Mouse (Mus musculus) liver, embryonic 11.5 days (tissue): ENCODE data around the gene Lsp1. TPM values are rescaled to one million over a fixed set of nuclear protein-coding genes. Genes with fewer than 3 reads are reported as not detected.

ENCODE experiments used
- ATAC-seq: fragments of 200-750 bp; cut with Nextera tagmentation; replicated peaks from 2 replicates; pipeline ENCODE4 v1.8.0; 2017; ENCODE audit warnings: moderate number of reproducible peaks, mild to moderate bottlenecking, moderate TSS enrichment, moderate library complexity; ENCODE audit not compliant: low FRiP score
- DNase-seq: peaks from one replicate; pipeline ENCODE4 v3.0.0-alpha.2; 2017; ENCODE audit warnings: low spot score
- H3K27ac ChIP-seq: fragments of 300-500 bp; sonication (generic); 2 replicates; pipeline ENCODE4 v1.5.1; 2014; ENCODE audit warnings: mild to moderate bottlenecking, low read depth, low read length, control low read depth
- H3K27me3 ChIP-seq: fragments of 300-500 bp; sonication (generic); replicated peaks from 2 replicates; pipeline ENCODE4 v1.6.1; 2014; ENCODE audit warnings: low read length, mixed read lengths; ENCODE audit not compliant: control insufficient read depth, insufficient read depth
- H3K36me3 ChIP-seq: fragments of 300-500 bp; sonication (generic); 2 replicates; pipeline ENCODE4 v1.6.1; 2014; ENCODE audit warnings: mild to moderate bottlenecking, low read length, moderate library complexity, mixed read lengths; ENCODE audit not compliant: control insufficient read depth, insufficient read depth
- H3K4me1 ChIP-seq: fragments of 300-500 bp; sonication (generic); replicated peaks from 2 replicates; pipeline ENCODE4 v1.6.1; 2014; ENCODE audit warnings: low read length, mixed read lengths; ENCODE audit not compliant: control insufficient read depth, insufficient read depth
- H3K4me2 ChIP-seq: fragments of 300-500 bp; sonication (generic); 2 replicates; pipeline ENCODE4 v1.6.1; 2014; ENCODE audit warnings: mild to moderate bottlenecking, control low read depth, moderate library complexity
- H3K4me3 ChIP-seq: fragments of 300-500 bp; sonication (generic); 2 replicates; pipeline ENCODE4 v1.5.1; 2014; ENCODE audit warnings: low read depth, low read length, control low read depth
- H3K9ac ChIP-seq: fragments of 300-500 bp; sonication (generic); 2 replicates; pipeline ENCODE4 v1.6.1; 2014; ENCODE audit warnings: low read depth, low read length, control low read depth
- H3K9me3 ChIP-seq: fragments of 300-500 bp; sonication (generic); 2 replicates; pipeline ENCODE4 v1.6.1; 2016; ENCODE audit warnings: low read length, inconsistent platforms, mixed read lengths; ENCODE audit not compliant: control insufficient read depth
- WGBS: fragments of 180-500 bp; shearing (Covaris S2); extraction: QIAGEN DNeasy Blood & Tissue Kit; methylation state at CpG from one replicate; pipeline ENCODE4 v1.1.7; 2014; 5-methylcytosine and 5-hydroxymethylcytosine counted together
- polyA plus RNA-seq: library from polyadenylated mRNA; unstranded; fragments of >200 nt; fragmentation: Nextera tagmentation; extraction: Ambion mirVana; gene quantifications from 2 replicates; pipeline ENCODE4 v1.2.1, GENCODE M21; 2014

The Lsp1 gene
- 19.2 and 20.7 TPM in 2 replicates for polyA plus RNA-seq

DNA sequence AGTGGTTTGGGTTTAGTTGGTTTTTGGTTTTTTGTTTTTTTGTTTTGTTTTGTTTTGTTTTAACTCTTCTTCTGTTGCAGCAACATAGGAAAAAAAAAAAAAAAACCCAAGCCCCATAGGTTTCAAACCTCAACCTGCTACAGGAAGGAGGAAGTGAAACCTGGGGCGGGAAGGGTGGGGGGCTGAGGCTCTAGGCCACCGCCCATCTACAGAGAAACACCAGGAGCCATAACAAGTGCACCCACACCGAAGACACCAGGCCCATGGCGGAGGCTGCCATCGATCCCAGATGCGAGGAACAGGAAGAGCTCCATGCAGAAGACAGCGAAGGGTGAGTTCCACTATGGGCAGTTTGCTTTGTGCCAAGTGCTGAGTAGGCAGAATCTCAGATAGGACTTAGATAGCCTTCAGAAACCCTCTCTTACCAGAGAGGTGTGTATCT, at the start of gene Lsp1:
Gene Lsp1, plus strand, starts transcription at position 174 of the 442 bp plus-strand sequence.
- no peak within 1 kb of the TSS for H3K9ac ChIP-seq
- ATAC-seq = no peak
- H3K4me1 ChIP-seq = peaks cover 18% of the 10 kb centered on the region
- no peaks in the 10 kb centered on the region for H3K36me3 ChIP-seq
- no peaks in the 10 kb centered on the region for H3K27me3 ChIP-seq
- H3K4me2 ChIP-seq = no peak within 1 kb of the TSS
- no peak for DNase-seq
- WGBS = 79% methylated on average over 7 of the region's 7 CpGs
- no peaks in the 10 kb centered on the region for H3K9me3 ChIP-seq
- H3K4me3 ChIP-seq = 0 out of 2 replicates have a peak within 1 kb of the TSS, but pooled peaks have one; percentile 2
- no peak within 1 kb of the TSS; the same call in 1 of the 2 replicates for H3K27ac ChIP-seq

DNA sequence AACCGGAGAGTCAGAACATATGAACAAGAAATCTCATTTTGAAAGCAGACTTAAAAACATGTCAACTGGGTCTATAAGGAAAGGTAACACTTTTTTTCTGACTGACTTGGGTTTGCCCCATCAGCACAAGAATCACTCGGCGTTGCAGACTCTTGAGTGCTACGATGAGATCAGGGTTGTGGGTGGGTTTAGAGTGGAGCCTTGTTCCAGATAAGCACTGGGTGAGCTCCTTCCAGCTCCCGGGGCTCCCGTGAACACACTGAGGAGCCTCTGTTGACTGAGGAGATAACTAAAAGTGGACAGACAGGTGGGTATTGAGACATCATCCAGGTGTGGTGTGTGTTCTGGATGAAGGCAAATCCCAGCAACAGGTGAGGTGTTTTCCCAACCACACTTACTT, 47.3 kb upstream of the Lsp1 start:
- no peaks in the 10 kb centered on the region for H3K36me3 ChIP-seq
- no peaks in the 10 kb centered on the region for H3K27me3 ChIP-seq
- H3K4me1 ChIP-seq = no peaks in the 10 kb centered on the region; the same call in 1 of the 2 replicates
- WGBS = 56% methylated on average over 6 of the region's 6 CpGs
- no peaks in the 10 kb centered on the region for H3K9me3 ChIP-seq
- H3K4me2 ChIP-seq = no peak overlapping the region
- ATAC-seq (peak; percentile 70; the same call in 1 of the 2 replicates), DNase-seq (no peak)
- H3K27ac ChIP-seq = no peak overlapping the region
- H3K4me3 ChIP-seq = no peak overlapping the region
- H3K9ac ChIP-seq = no peak overlapping the region

DNA sequence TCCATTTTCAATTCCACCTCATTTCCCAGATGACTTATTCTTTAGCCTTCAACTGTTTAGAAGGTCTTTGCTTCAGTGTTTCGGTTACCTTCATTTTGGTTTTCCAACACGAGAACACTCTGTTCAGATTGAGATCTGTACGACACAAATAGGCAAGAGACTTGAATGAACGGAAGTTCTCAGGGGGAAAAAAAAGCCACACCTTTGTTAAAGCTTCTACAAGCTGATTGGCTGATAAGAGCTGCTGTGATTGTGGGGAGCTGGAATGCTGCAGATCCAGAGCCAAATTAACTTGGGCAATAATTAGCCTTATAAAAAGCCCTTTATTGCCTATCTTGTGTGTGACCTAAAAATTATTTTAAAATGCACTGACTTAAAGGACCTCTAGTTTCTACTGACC, 45.3 kb upstream of the Lsp1 start:
- no peak for ATAC-seq
- H3K27ac ChIP-seq = no peak overlapping the region
- WGBS = 59% methylated on average over 4 of the region's 4 CpGs

DNA sequence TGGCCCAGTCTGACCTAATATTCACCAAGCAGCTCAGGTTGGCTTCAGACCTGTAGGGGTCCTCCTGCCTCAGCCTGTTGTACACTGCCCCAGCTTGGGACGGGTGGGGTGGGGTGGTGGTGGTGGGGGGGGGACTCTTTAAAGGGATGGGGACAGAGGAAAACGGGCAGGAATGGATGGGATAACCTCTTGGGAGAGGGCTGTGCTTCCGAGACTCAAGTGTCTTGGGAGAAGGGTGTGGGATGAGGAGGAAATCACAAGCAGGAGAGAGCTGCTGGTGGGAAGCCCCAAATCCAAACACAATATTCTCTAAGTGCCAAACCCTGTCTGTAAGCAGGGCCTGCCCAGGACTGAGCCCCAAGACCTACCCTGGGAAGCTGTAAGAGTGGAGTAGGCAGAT, 44.4 kb upstream of the Lsp1 start:
- peaks cover 2% of the 10 kb centered on the region; the same call in 1 of the 2 replicates for H3K4me1 ChIP-seq
- H3K4me2 ChIP-seq = no peak overlapping the region
- WGBS = 72% methylated on average over 3 of the region's 3 CpGs
- no peak overlapping the region for H3K27ac ChIP-seq
- DNase-seq = no peak
- no peaks in the 10 kb centered on the region for H3K36me3 ChIP-seq
- no peak overlapping the region for H3K9ac ChIP-seq
- no peaks in the 10 kb centered on the region for H3K27me3 ChIP-seq
- H3K4me3 ChIP-seq = no peak overlapping the region
- H3K9me3 ChIP-seq = no peaks in the 10 kb centered on the region
- ATAC-seq = no peak

More for the DNA sequence above, 45.3 kb upstream of the Lsp1 start:
- H3K27me3 ChIP-seq = no peaks in the 10 kb centered on the region
- H3K4me3 ChIP-seq = no peak overlapping the region
- H3K4me1 ChIP-seq = peaks cover 2% of the 10 kb centered on the region; the same call in 1 of the 2 replicates
- no peaks in the 10 kb centered on the region for H3K9me3 ChIP-seq
- H3K36me3 ChIP-seq = no peaks in the 10 kb centered on the region
- H3K4me2 ChIP-seq = no peak overlapping the region
- DNase-seq = no peak
- no peak overlapping the region for H3K9ac ChIP-seq

DNA sequence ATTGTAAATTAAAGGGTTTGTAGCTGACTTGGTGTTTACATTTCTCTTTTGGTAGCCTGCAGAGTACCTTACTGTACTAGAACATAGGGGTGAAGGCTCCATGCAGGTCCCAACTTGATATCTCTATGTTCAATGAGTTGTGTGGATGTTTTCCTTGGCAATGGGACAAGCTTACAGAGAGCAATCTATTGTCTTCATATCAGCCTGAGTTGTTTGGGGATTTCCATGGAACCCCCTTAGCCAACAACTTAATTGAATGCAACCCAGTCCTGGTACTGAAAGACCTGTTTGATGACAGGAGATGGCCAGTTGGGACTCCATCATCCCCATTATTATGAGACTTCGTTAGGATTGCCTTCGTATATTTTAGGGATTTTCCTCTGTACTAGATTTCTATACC, 42.6 kb upstream of the Lsp1 start:
- Histone ChIP-seq H3K9ac (no peak overlapping the region), H3K4me1 (peaks cover 7% of the 10 kb centered on the region; the same call in 1 of the 2 replicates), H3K4me2 (no peak overlapping the region), H3K27ac (no peak overlapping the region), H3K4me3 (no peak overlapping the region), H3K9me3 (no peaks in the 10 kb centered on the region), H3K27me3 (no peaks in the 10 kb centered on the region), H3K36me3 (no peaks in the 10 kb centered on the region)
- DNase-seq (no peak), ATAC-seq (no peak)
- WGBS = 92% methylated on average over 2 of the region's 2 CpGs

DNA sequence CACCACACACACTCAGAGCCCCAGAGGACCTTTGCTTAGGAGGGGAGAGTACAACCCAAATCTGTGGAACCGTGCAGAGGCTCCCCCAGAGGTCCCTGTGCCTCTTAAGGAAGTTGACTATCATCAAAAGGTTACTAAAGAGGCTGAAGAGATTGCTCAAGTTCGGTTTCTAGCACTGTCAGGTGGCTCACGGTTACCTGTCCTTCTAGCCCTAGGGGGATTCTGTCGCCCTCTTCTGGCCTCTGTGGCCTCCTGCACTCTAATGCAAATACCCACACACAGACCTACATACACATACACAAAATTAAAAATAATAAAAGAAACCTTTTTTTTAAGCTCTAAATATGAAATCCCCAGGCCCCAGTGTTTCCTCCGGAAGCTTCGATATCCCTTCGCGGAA, 41.9 kb upstream of the Lsp1 start:
- H3K4me1 ChIP-seq = 0 out of 2 replicates have a peak, but pooled peaks cover 7% of the 10 kb centered on the region
- no peak overlapping the region for H3K4me3 ChIP-seq
- WGBS = 91% methylated on average over 8 of the region's 8 CpGs
- ATAC-seq (no peak), DNase-seq (no peak)
- no peak overlapping the region for H3K27ac ChIP-seq
- no peak overlapping the region for H3K9ac ChIP-seq
- H3K36me3 ChIP-seq = no peaks in the 10 kb centered on the region
- H3K9me3 ChIP-seq = no peaks in the 10 kb centered on the region
- no peak overlapping the region for H3K4me2 ChIP-seq
- no peaks in the 10 kb centered on the region for H3K27me3 ChIP-seq

DNA sequence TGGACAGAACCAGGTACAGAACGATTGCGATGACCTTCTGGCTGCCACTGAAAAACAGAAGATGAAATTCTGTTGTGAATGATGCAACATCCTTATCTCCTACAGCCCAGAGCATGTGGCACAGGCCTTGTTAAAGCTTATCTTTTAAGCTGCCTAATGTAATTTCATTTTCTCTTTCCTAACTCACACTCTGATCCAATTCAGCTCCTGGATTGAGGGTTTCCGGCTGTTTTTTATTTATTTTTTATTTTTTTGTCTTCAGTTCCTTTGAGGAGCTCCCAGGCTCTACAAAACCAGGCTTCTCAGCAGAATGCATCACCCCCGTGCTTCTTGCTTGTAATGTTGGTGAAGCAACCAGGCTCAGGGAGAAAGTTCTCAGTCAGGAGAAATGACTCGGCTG, 40.7 kb upstream of the Lsp1 start:
- 0 out of 2 replicates have a peak, but pooled peaks cover 7% of the 10 kb centered on the region for H3K4me1 ChIP-seq
- DNase-seq = no peak
- no peaks in the 10 kb centered on the region for H3K36me3 ChIP-seq
- H3K9me3 ChIP-seq = no peaks in the 10 kb centered on the region
- no peaks in the 10 kb centered on the region for H3K27me3 ChIP-seq
- H3K4me3 ChIP-seq = no peak overlapping the region
- 55% methylated on average over 5 of the region's 5 CpGs for WGBS
- H3K9ac ChIP-seq = peak overlapping the region; percentile 27; the same call in 1 of the 2 replicates
- peak overlapping the region; percentile 80 for H3K27ac ChIP-seq
- peak overlapping the region; percentile 33 for H3K4me2 ChIP-seq
- peak; percentile 84 for ATAC-seq

DNA sequence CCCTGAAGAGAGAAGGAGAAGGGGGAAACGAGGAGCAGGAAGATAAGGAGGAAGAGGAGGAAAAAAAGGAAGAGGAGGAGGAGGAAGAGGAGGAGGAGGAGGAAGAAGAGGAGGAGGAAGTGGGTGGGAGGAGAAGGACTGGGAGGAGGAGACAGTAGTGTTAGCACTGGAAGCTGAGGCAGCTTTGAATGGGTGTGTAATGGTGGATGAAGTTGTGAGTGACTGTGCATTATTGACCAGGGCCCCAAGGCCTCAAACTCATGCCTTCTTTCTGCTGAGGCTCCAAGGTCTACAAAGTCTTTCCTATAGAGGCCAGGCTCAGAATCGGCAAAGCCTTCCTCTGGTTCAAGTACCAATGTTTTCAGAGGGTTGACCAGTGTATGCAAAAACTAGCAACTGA, 38.8 kb upstream of the Lsp1 start:
- no peak overlapping the region for H3K4me3 ChIP-seq
- ATAC-seq = no peak
- no peak overlapping the region for H3K4me2 ChIP-seq
- H3K36me3 ChIP-seq = no peaks in the 10 kb centered on the region
- no peak for DNase-seq
- H3K9ac ChIP-seq = no peak overlapping the region
- 0 out of 2 replicates have a peak, but pooled peaks cover 7% of the 10 kb centered on the region for H3K4me1 ChIP-seq
- 64% methylated on average over 2 of the region's 2 CpGs for WGBS
- H3K9me3 ChIP-seq = no peaks in the 10 kb centered on the region
- H3K27me3 ChIP-seq = no peaks in the 10 kb centered on the region
- H3K27ac ChIP-seq = no peak overlapping the region

DNA sequence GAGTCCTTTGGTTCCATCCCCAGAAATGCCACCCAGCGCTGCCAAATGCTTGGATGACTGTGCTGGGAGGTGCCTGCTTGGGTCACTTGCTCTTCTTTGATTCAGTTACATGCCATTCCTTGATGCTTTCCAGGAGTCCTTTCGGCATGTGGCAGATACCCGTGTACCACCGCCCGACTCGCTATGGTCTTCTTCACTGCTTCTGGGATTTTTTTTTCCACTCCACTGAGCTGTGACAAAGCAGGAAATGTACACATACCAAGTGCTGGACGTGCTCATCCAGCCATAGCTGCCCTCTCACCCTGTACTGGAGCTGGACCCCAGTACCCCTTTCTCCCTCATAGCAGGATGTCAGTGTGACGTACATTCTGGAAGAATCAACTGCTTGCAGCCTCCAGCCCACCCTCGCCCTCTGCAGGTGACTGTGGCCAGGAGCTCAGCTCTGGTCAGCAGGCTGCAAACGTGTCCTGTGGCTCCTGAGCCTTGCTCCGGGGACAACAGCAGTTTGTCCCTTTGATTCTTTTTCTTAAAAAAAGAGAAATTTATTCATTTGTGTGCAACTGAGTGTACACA, 34.9 kb upstream of the Lsp1 start:
- no peaks in the 10 kb centered on the region for H3K27me3 ChIP-seq
- DNase-seq (no peak), ATAC-seq (no peak)
- no peak overlapping the region for H3K4me3 ChIP-seq
- H3K36me3 ChIP-seq = no peaks in the 10 kb centered on the region
- no peaks in the 10 kb centered on the region for H3K9me3 ChIP-seq
- no peak overlapping the region for H3K4me2 ChIP-seq
- WGBS = 72% methylated on average over 11 of the region's 11 CpGs
- H3K4me1 ChIP-seq = 0 out of 2 replicates have a peak, but pooled peaks cover 4% of the 10 kb centered on the region
- no peak overlapping the region for H3K9ac ChIP-seq
- H3K27ac ChIP-seq = no peak overlapping the region
